Mouse (Mus musculus): ENCODE measurements around the gene Ptpra.

Ptpra gene

GRCm38 (mm10) chr2:130597601-130598010, 147.5 kb downstream of the Ptpra start:
- DNase-seq (ENCODE audit: low read depth, low spot score), result peak; percentile 52

- no peak for DNase-seq (ENCODE audit: low read depth, low spot score)
Observed at GRCm38 (mm10) chr2:130598399-130598798, 148.3 kb downstream of the Ptpra start.

- DNase-seq (ENCODE audit: low read depth, low spot score), result no peak
Observed at GRCm38 (mm10) chr2:130602195-130602594, 152.1 kb downstream of the Ptpra start.

All from R1 (cell line).